In the genomic region with DNA sequence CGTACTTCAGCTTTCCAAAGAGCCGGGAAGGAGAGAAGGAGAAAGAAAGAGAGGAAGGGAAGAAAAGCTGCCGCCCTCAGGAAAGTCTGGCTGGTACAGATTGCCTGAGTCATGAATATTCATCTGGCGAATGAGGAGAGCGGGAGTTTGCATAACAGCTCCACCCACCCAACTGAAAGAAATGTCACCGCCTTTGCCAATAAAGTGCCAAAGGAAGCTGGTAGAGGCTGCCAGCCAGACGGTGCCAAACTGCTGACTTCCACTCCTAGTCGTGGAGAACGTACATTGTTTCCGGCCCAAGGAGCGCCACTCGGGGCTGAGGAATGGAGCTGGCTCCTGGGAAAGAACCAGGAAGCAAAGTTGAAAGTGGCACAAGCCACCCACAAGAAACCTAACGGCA, we compare ENCODE assay signal across 8 mouse cellular contexts. TPM values are rescaled to one million over a fixed set of nuclear protein-coding genes. Genes with fewer than 3 reads are reported as not detected.
A peak's percentile ranks its signal among the peaks of the same experiment; 100 is the strongest.
DNase-seq lines count a peak whose midpoint lies in the region; ATAC-seq and TF ChIP-seq lines count a peak whose summit lies in the region.

No protein-coding gene starts in this region.

- ATAC-seq in frontal cortex, adult (ENCODE audit: low TSS enrichment) = peak; percentile 89

- H3K4me1 ChIP-seq in kidney, adult 2 months (ENCODE audit: control insufficient read depth, insufficient read depth, low read length) = no peaks in the 10 kb centered on the region

- H3K27ac ChIP-seq in kidney, adult 2 months (ENCODE audit: insufficient read depth, low read depth, low read length) = no peak overlapping the region

- TF ChIP-seq CTCF in kidney, adult 2 months (conservative IDR thresholded peaks at IDR 0.05; ENCODE audit: insufficient read depth, insufficient read length, low read depth, low read length) = no peak

- H3K27me3 ChIP-seq in kidney, adult 2 months (replicated peaks; ENCODE audit: control insufficient read depth, insufficient read depth, low read length) = no peaks in the 10 kb centered on the region

- no peaks in the 10 kb centered on the region for H3K36me3 ChIP-seq in kidney, adult 2 months (ENCODE audit: control insufficient read depth, insufficient read depth, low read length)

- TF ChIP-seq POLR2A in kidney, adult 2 months (IDR thresholded peaks at IDR 0.05; ENCODE audit: low read depth, low read length) = no peak

- H3K4me3 ChIP-seq in kidney, adult 2 months (ENCODE audit: insufficient read depth, low read depth, low read length) = no peak overlapping the region

- WGBS in kidney, adult 2 months = 21% methylated on average over 13 of the region's 13 CpGs

- DNase-seq in kidney, adult 2 months = peak; percentile 40
- DNase-seq in kidney, postnatal 4 days = no peak
- peak; percentile 85 for DNase-seq in brain, embryonic 18.5 days (ENCODE audit: low read depth, low spot score)
- peak; percentile 22 to 23 for DNase-seq in kidney, postnatal 36 days
- DNase-seq in lung, adult 18-20 months = peak; percentile 58 to 68
- DNase-seq in yolk sac, embryonic 10.5 days (ENCODE audit: low spot score) = no peak
- DNase-seq in embryo, embryonic 10.5 days (ENCODE audit: low spot score) = no peak

RNA-seq across cellular contexts. Expression of a gene that starts 15.7 kb away (rescaled TPM):
- polyA plus RNA-seq in kidney, adult 2 months (2012; rRNA removed) = not detected in 2 replicates

Comparison
In these comparisons a context has a peak if more than half of its experiments do, and no peak if none do; other contexts are left out.
1. DNase-seq: peak in kidney, adult 2 months (single experiment), brain, embryonic 18.5 days (single experiment), kidney, postnatal 36 days (2 of 2) and lung, adult 18-20 months (2 of 2); none in kidney, postnatal 4 days (0 of 2), yolk sac, embryonic 10.5 days (single experiment) and embryo, embryonic 10.5 days (single experiment).